Mouse (Mus musculus) frontal cortex, postnatal 10 days (tissue): Measurements from ENCODE around the gene Sc5d.

Source experiments
- DNase-seq, 2 experiments: peaks; one replicate each; pipeline ENCODE4 v3.0.0; 2022; ENCODE audit warnings: low spot score in 2 of 2, mixed read lengths in 1 of 2

Sc5d gene

DNA sequence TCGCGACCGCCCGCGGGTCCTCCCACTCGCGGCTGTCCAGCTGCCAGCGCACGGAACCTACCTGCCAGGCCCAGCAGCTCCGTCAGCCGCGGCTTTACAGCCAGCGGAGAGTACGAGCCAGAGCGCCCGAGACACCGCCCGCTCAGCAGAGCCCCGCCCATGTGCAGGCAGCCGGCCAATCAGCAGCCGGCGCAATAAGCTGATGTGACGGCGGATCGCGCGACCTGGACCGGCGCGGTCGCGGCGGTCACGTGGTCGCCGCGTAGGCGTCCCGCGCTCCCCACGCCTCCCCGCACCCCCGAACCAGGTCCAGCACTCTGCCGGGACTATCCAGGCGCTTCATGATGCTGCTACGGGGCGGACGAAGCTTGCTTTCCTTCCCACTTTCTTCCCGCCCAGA lies at the start of gene Sc5d:
Gene Sc5d, minus strand, starts transcription at position 112 of the 400 bp plus-strand sequence.
- DNase-seq, result peak; percentile 92 to 93

DNA sequence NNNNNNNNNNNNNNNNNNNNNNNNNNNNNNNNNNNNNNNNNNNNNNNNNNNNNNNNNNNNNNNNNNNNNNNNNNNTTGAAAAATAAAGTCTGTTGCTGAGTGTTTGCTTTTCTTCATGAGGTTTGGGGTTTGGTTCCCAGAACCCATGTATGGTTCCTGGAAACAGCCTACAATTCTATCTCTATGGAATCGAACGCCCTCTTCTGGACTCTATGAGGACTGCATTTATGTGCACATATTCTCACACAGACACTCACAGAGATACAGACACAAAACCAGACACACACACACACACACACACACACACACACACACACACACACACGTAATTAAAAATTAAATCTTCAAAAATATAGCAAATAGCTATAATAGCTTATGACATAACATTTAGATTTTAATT lies 47.3 kb upstream of the Sc5d start:
- DNase-seq, result no peak

DNA sequence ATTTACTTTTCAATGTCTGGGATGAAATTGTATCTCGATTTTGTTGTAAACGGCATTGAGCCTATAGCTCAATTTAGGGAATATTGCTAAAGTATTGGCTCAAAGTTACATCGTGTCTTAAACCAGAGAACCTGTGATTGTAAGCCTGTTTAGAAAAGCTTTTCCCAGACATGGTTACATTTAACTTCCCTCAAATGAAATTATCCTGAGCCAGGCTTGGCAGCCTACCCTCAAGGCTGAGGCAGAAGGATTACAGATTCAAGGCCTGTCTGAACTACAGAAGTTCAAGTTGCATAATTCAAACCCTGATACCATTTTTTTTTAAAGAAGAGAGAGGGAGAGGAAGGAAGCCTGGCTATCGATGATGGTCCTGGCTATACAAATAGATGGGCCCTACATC lies 39.8 kb upstream of the Sc5d start:
- no peak for DNase-seq

DNA sequence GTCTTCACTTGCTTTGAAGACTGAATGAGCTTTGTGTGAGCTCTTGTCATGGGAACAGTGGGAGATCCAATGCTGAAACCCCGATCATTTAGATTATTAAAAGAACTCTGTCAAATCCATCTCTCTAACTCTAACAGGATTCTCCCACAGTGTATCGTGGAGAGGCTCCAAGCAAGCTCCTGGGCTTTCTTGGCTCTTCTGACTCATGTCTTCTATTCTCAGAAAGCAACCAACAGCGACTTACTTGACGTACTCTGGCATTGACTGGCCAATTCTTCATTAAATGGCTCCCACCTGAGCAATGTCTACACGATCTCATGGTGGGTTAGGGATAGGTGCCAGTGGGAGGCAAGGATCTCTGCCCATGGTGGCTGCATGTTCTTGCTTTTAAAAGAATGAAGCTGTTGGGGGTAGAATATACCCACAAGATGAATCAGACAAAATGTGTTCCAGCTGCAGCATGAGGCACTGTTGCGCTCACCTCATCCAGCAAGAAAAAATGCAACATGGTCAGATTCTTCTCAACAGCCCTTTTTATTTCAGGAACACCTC lies 37.1 kb upstream of the Sc5d start:
- no peak for DNase-seq

DNA sequence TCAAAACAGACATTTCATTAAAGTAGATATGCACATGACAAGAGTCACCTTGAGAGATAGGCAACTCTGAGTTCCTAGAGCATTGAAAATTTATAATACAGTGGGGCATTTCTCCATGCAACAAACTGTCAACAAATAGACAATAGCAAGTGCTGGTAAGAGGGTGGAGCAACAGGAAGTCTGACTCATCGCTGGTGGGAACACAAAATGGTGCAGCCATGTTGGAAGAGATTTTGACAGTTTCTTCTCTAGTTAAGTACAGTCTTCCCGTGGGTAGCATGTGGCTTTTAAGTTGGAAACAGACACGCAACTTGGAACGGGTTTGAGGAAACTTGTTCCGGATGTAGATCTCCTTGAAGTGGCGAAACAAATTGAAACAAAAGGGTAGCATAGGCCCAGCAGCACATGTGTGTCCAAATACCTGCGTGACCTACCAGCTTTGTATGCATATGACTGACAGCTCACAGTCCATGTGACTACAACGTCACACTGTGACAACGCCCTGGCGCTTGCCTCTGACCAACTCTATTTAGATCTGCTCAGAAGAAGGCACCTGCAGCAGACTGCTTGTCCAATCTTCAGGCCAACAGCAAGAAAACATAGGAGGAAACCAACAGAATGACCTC lies 32.4 kb upstream of the Sc5d start:
- DNase-seq, result no peak

DNA sequence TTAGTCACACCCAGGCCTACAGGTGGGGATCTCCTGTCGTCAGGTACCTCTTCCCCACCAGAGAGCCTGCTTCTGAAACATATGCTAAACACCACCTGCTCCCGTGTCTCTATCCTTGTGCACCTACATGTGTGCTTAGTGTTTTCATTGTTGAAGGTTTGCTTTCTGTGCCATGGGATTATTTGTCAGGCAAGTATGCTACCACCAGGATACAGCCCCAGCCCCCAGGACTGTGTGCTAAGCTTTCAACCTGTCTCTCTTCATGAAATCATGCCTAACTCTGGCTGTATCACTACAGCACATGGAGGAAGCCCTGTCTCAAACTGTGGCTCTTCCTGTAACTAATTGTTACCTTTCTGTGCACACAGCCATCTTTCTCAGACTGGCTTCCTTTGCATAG lies 30.1 kb upstream of the Sc5d start:
- no peak for DNase-seq

DNA sequence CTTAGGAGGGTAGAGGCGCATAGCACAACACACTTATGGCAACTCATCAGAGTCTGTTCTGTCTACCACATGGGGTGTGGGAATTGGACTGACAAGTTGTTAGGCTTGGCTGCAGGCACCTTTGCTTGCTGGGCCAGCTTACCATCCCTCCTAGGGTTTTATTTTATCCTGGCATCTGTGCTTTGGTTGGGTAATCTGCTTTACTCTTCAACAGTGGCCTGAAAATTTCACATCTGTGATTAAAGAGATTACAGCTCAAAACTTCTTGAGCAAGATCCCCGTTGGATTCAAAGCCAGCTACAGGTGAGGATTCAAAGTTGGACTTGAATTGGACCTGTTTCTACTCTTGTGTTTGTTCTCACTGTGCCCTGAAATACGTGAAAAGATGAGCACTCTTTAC lies 29.5 kb upstream of the Sc5d start:
- no peak for DNase-seq

DNA sequence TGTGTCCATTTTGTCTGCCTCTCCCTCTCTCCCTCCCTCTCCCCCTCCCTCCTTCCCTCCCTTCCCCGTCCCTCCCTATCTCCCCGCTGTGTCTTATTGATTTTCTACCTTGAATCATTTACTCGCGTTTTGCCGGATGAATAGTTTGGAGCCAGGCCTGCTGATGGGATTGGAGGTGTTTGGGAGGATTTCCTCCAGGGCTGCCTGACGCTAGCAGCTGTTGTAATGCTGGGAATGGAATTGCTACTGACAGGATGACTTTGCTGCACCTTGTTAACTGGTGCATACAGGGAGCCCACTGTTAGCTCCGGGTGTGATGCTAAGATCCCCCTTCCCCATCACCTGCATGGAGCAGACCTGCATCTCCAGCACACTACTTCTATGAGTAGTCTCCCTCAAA lies 29.0 kb upstream of the Sc5d start:
- no peak for DNase-seq

DNA sequence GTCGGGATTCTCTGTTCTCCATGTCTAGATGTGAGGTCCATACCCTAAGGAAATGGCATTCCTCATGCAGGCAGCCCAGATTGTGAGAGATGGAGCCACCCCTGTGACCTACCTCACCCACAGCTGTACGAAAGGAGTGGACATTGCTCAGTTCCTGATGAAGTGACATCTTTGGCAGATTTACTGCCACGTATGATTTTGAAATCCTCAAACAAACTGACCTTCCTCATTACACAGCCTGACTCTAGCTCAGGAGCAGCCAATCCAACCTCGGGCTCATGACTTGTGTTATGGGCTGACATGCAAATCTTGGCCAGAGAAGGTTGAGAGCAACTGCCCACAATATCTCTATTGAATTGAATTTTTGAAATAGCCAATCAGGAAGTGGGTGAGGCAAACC lies 15.6 kb upstream of the Sc5d start:
- no peak for DNase-seq

DNA sequence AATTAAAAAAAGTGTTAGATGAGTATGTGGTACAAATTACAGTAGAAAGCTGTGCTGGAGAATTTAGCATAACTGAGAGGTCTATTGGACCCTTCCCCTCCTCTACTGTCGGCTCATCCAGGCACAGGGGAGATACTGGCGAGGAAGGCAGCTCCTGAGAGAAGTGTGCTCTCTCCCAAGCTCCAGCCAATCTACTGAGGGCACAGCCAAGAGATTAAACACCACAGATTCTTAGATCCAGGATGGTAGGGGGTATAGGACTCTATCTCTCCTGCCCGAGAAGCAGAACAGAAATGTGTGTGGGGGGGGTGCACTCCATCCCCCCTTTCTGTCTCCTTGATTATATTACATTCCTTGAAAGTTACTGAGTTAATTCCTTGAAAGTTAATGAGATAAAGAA lies 14.0 kb upstream of the Sc5d start:
- DNase-seq, result no peak

DNA sequence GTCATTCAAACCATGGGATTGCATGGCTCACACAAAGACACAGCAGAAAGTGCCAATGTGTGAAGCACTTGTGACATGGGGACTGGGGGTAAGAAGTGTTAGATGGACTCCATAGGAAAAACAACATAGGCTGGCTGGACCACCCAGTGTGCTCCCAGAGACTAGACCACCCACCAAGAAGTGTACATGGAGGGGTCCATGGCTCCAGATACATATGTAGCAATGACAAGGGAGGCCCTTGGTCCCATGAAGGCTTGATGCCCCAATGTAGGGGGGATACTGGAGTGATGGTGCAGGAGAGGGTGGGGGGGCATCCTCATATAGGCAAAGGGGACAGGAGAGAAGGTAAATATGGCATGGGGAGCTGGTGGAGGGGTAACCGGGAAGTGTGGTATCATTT lies 13.6 kb upstream of the Sc5d start:
- DNase-seq, result no peak

DNA sequence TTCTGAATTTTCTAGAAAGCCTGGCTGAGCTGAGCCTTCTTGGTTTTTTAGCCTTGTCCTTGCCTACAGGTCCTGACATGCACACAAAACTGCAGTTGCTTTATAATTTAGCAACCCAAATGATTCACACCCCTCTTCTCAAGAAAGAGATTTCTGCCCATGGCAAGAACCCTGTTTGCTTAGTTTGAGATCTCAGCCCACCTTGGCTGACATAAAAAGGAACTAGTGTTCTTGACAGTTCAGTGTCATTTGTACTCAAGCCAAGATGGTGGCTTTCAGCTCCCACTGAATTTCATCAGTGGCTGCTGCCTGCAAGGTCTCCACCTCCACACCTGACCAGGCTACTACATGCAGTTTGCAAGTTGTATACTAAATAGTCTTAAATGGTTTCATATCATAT lies 13.1 kb upstream of the Sc5d start:
- no peak for DNase-seq

DNA sequence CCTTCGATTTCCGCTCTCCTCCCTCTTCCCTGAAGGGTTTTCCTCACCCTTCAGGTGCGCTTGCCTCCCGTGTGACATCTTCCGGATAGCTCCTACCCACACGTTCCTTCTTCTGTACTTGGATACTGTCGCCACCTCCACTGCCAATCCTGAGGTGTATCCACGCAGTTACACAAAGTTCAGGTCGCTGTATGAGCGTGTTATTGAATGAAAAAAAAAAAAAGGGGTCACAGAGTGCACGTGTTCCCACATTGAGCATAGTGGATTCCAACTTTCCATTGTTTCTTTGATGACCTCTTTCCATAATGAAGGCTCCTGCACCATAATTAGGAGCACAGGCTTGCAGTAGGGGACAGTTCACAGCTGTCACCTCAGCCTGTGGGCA lies 11.7 kb upstream of the Sc5d start:
- DNase-seq, result no peak

DNA sequence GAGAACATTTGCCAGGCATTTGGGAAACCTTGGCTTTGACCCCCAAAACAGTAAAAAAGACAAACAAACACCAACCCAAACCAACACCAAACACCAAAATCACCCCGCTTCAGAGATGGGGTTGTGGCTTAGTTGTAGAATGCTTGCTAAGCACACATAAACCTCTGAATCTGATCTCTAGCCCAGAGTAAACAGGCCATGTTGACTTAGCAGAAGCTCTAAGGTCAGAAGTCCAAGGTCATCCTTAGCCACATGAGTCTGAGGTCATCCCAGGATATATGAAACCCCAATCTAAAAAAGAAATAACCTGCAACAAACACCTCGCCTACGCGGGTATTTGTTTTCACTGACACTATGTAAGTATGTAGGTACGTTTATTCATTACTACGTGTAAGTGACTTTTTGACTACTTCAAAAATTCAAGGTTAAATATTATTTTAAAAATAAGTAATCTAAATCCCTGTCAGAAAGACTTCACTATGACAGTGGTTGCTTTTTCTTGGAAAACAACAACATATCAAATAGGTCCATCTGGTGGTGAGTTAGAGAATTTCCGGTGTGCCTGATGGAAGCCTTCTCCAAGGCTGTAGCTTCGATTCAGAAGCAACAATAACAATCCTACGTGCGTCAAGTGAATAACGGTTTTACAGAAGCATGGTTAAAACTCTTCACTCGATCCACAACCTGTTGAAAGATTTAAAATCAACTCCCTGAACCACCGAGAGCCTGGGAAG lies 11.1 kb upstream of the Sc5d start:
- no peak for DNase-seq

DNA sequence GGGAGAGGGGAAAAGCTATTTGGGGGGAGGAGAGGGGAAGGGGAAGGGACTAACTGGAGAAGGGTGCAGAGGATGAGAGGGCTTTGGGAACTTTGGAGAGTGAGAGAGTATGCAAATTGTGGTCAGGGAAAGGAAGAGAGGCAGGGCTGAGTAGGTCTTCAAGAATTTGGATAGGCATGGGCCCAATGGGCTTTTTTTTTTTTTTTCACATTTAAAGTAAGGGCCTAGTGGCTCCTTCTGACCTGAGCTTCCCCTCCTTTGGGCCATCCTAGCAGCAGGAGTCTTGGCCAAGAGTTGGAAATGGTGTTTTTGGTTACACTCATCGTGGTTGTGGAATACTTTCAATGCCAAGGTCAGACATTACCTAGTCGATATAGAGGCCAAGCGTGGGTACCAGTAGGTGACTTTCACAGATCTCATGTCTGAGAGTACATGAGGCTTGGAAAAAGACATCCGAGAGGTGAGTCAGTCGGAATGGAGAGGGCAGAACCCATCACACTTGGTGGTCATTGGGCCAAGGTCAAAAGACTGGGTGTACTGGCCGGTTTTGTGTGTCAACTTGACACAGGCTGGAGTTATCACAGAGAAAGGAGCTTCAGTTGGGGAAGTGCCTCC lies 9.7 kb upstream of the Sc5d start:
- no peak for DNase-seq

DNA sequence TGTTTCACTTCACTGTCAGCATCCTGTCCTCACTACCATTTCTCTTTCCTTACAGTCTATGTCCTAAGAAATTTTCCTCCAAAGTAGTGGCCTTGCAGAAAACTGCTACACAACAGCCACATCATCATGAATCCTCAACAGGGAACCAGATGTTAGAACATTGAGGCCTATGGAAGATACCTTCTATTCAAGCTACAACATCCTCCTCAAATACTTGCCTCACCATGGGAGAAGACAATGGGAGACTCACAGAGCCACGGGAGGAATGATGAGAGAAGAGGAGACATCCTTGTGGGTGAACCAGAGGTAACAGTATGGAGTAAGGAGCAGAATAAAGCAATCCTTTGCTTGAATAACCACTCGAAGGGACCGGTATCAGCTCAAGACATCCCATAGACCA lies 9.1 kb upstream of the Sc5d start:
- DNase-seq, result no peak

DNA sequence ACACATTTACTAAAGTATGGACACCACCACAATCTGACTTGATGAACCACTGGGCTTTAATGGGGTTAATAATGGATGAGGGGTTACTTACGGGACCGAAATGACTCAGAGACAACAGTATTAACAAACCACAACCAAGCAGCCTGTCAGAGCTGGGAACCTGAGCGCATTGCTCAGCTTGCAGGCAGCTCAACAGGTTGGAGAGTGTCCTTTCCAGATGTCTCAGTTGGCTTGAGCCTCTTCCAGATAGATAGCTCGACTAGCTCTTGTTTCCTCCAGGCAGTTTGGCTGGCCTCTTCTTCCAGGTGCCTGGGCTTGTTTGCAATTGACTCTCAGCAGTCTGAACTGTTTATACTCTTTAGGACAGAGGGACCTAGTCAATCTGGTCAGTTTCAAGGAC lies 8.6 kb upstream of the Sc5d start:
- no peak for DNase-seq

DNA sequence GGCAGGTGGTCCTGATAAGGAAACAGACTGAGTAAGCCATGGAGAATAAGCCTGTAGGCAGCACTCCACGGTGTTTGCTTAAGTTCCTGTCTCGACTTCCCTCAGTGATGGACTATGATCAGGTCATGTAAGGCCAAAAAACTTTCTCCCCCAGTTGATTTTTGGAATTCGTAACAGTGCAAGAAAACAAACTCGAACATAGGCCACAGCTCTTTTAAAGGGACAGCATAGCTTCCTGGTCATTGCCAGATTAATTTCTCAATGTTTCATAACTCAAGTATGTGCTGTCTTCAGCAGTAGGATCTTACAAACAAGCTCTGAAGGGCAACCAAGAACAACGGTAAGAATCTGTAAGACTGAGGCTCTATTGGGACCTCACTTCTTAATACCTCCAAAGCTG lies 7.4 kb upstream of the Sc5d start:
- no peak for DNase-seq

DNA sequence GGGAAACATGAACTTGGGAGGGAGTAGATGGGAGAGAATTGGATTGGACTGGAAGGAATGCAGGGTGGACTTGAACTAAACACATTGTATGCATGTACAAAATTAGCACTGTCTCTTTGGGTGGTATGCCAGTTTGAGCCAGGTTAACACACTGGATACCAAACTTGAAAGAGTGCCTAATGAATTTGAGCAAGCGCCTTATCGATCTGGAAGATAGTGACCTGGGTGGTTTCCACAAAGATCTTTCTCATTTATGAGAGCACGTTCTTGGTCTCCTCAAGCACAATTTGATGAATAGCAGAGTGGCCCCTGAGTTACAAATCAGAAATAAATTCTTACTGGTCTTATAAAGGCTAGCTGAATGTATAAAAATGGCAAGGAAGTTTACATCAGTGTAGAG lies 6.6 kb upstream of the Sc5d start:
- no peak for DNase-seq

DNA sequence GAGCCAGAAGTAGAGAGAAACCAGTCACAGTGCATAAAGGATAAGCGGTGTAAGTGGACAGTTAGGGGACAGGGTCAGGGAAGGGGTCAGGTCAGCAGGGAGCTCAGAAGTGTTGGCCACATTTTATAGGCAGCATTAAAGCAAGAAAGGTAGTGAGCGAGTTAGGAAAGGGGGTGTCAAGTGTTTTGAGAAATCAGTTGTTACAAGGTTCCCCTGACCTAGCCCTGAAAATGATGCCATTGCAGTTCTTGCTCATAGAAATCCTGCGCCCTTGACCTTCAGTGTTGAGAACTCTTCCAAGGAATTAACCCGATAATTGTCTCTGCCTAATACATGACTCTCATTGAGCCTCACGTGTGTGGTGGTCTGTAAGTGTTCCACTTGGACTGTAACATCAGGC lies 6.0 kb upstream of the Sc5d start:
- DNase-seq, result no peak

DNA sequence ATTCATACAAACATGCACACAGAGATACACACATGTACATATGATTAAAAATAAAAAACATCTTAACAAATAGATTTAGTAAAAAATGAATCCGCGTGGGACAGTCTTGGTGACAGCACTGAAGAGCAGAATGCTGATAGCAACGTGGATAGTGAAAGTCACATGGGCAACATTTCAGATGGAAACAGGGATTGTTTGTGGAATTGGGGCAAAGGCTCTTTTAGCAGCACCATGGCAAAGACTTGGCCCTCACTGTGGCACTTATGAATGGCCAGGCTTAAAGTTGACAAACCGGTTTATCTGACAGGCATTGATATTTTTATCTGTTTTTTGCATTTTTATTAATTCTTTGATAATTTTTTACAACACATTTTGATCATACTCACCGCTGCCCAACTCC lies 4.3 kb upstream of the Sc5d start:
- no peak for DNase-seq

DNA sequence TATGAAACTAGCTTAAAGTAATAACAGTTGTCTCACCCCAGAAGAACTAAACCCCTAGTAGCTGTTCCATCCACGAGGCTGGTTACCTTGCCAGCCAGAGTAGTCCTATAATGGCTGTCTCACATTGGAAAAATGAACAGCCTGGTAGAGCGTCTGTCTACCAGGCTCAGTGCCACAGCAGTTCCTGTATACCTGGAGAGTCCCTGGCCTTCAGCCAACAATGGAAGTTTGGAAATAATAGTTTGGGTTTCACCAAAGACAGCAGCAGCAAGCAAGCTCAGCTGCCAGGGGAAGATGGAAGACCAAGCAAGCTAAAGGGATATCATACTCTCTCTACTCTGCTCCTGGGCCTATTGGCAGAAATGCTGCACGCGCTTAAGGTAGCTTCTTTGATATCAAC lies 1.3 kb upstream of the Sc5d start:
- DNase-seq, result no peak

DNA sequence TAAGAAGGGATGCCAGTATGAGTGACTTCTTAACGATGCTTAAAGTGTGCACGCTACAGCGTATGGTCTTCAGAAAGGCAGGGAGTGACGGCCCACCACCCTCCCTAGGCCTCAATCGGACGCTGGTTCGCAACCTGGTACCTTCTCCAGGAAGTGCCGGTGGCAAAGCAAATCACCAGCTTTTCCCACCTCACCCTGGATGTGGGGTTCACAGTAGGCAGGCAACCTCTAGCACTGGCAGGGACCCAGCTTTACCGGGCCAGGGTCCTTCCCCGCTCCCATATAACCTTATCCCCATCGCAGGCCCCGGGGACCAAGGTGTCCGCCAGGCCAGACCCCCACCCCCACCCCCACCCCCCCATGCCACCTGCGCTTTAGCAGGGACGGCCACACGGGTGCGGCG lies 346 bp downstream of the Sc5d start:
- peak in 1 of 2 experiments; percentile 18 for DNase-seq
